Mouse (Mus musculus) heart, adult 2 months (tissue): ENCODE results near the gene Tmem138. TPM values are rescaled to one million over a fixed set of nuclear protein-coding genes. Genes with fewer than 3 reads are reported as not detected.
"Not testable (repeated sequence)": the region's sequence is repeated elsewhere in the genome, so short reads cannot be mapped to it uniquely, and the experiment has no call there.

ENCODE experiments used
- DNase-seq, 2 experiments: peaks; one replicate each; pipeline ENCODE4 v3.0.0; 2021
- H3K27ac ChIP-seq: fragments of 200-600 bp; 2 replicates; pipeline ENCODE4 v1.8.1; 2022
- H3K27me3 ChIP-seq: fragments of 200-500 bp; 2 replicates; pipeline ENCODE4 v1.6.1; 2012; ENCODE audit warnings: mild to moderate bottlenecking, low read length, inconsistent platforms, mixed read lengths; ENCODE audit not compliant: control insufficient read depth, insufficient read depth
- H3K36me3 ChIP-seq: fragments of 200-500 bp; 2 replicates; pipeline ENCODE4 v1.6.1; 2012; ENCODE audit warnings: low read length, inconsistent platforms; ENCODE audit not compliant: control insufficient read depth, insufficient read depth
- H3K4me1 ChIP-seq: fragments of 200-500 bp; 2 replicates; pipeline ENCODE4 v1.6.1; 2011; ENCODE audit warnings: low read length; ENCODE audit not compliant: control insufficient read depth, insufficient read depth
- H3K4me3 ChIP-seq: fragments of 200-600 bp; 2 replicates; pipeline ENCODE4 v1.8.1; 2022
- H3K79me2 ChIP-seq: fragments of 200-500 bp; replicated peaks from 2 replicates; pipeline ENCODE4 v1.6.1; 2012; ENCODE audit warnings: mild to moderate bottlenecking, inconsistent platforms, low read length, moderate library complexity, mixed read lengths; ENCODE audit not compliant: control insufficient read depth, insufficient read depth
- H3K9ac ChIP-seq: fragments of 200-500 bp; 2 replicates; pipeline ENCODE4 v1.6.1; 2012; ENCODE audit warnings: low read depth, mild to moderate bottlenecking, control low read depth, inconsistent platforms, low read length, mixed read lengths
- CTCF ChIP-seq: fragments of 200-600 bp; IDR thresholded peaks from 2 replicates; pipeline ENCODE4 v1.8.1; 2022; ENCODE audit warnings: antibody characterized with exemption, mild to moderate bottlenecking, moderate library complexity
- EP300 ChIP-seq: fragments of 200-500 bp; IDR thresholded peaks from 2 replicates; pipeline ENCODE4 v1.6.1; 2011; ENCODE audit warnings: low read depth, low read length, control low read depth; ENCODE audit not compliant: insufficient read depth
- POLR2A ChIP-seq: fragments of 200-500 bp; IDR thresholded peaks from 2 replicates; pipeline ENCODE4 v1.6.1; 2011; ENCODE audit warnings: mild to moderate bottlenecking, low read depth, low read length, control low read depth; ENCODE audit not compliant: insufficient read depth
- WGBS: fragments of 180-500 bp; shearing (Covaris S2); methylation state at CpG from one replicate; pipeline ENCODE4 v1.1.7; 2018; 5-methylcytosine and 5-hydroxymethylcytosine counted together
- intact Hi-C: fragments of 180-260 bp; cut with DNase I; formaldehyde crosslinking; loops from one replicate; pipeline ENCODE4 v1.15.1; 2025
- polyA plus RNA-seq: library from polyadenylated mRNA; depleted of rRNA; stranded (reverse); fragments of >200 nt; gene quantifications from 2 replicates; pipeline ENCODE4 v1.2.3, GENCODE M21; 2012
- total RNA-seq, 2 experiments: library from RNA; stranded (reverse); gene quantifications; 2 replicates each; pipeline ENCODE4 v1.2.3; 2021

The Tmem138 gene
- total and polyA plus RNA-seq, 3 experiments = 1.9 to 6.2 (median 2.7) TPM

DNA sequence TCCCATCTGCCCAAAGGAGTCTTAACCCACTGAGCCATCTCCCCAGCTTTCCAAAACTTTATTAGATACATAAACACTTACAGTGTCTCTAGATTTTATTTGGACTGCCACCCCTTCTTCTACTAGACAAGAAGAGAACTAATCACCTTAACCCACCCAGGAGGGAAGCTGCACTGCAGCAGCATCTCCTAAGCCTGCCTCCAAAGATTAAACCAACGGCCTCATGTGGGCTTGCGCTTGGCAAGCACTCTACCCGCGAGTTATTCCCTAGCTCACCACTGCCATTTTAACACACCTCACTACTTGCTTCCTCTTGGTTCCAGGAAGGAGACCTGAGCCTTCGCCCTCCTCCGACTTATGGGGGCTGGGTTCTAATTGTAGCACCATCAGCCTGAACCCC lies 12.9 kb downstream of the Tmem138 start:
- Histone ChIP-seq H3K27me3 (no peaks in the 10 kb centered on the region), H3K79me2 (no peaks in the 10 kb centered on the region), H3K4me3 (no peak overlapping the region), H3K4me1 (peaks cover 4% of the 10 kb centered on the region), H3K36me3 (no peaks in the 10 kb centered on the region), H3K9ac (no peak overlapping the region), H3K27ac (no peak overlapping the region)
- 74% methylated on average over 6 of the region's 6 CpGs for WGBS
- intact Hi-C loops = no loop called here
- no peak for TF ChIP-seq EP300
- no peak for TF ChIP-seq CTCF
- TF ChIP-seq POLR2A = no peak
- no peak for DNase-seq

DNA sequence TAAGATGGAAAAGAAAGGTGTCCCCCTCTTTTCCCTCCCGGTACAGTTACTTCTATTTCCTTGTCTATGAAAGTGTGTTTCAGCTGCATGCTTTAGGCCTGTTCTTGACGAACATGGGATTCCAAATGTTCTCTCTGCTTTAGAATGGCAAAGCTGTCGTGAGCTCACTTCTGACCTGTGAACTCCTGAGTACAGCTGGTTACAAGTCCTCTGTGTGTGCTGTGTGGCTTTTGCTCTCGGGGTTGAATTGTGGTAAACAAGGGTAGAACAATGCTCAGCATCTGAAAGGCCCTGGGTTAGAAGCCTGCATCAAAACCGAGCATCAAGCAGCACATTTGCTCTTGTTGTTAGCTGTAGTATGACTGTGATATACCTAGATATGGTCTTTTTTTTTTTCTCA lies 14.8 kb downstream of the Tmem138 start:
- 66% methylated on average over 5 of the region's 5 CpGs for WGBS
- intact Hi-C loops = no loop called here
- Histone ChIP-seq H3K27me3 (no peaks in the 10 kb centered on the region), H3K27ac (peak overlapping the region; percentile 63), H3K4me1 (peaks cover 4% of the 10 kb centered on the region), H3K4me3 (no peak overlapping the region), H3K36me3 (no peaks in the 10 kb centered on the region), H3K9ac (no peak overlapping the region), H3K79me2 (no peaks in the 10 kb centered on the region)
- DNase-seq = no peak
- TF ChIP-seq CTCF (no peak), EP300 (no peak), POLR2A (no peak)

DNA sequence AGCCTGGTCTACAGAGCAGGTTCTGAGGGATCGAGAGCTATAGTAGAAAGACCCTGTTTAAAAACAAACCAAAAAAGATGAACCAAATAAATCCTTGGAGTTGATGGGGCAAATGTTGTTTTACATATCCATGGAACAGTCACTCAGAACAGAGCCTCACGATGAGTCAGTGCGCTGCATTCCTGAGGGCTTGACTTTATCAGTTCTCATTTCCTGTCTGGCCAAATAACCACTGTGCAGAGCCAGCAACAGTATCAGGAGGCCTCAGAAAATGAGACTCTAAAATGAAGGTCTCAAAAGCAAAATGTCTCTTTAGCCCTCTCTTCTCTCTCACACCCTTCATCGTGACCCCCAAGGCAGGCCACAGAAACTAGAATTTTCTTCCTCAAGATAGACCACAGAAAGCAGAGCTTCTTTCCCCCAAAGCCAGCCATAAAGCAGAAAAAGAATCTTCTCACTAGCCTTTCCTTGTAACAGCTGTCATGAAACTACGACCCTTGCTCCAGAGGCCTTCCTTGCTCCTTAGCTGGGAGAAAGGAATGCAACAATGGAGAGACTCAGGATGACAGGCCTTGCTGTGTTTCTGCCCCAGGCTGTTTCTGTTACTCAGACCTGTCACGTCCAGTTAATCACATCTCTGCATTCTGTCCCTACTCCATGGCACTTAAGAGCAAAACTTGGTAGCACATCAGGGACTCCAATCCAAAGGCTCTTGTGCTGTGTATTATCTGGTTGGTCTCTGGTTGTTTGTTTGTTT lies 15.4 kb downstream of the Tmem138 start:
- H3K4me3 ChIP-seq = no peak overlapping the region
- H3K27ac ChIP-seq = peak overlapping the region; percentile 63
- peaks cover 4% of the 10 kb centered on the region for H3K4me1 ChIP-seq
- no peak overlapping the region for H3K9ac ChIP-seq
- DNase-seq = peak; percentile 47 to 69
- TF ChIP-seq EP300 (no peak), CTCF (no peak), POLR2A (no peak)
- H3K79me2 ChIP-seq = no peaks in the 10 kb centered on the region
- intact Hi-C loops = no loop called here
- no peaks in the 10 kb centered on the region for H3K27me3 ChIP-seq
- no peaks in the 10 kb centered on the region for H3K36me3 ChIP-seq
- WGBS = 28% methylated on average over 6 of the region's 6 CpGs

DNA sequence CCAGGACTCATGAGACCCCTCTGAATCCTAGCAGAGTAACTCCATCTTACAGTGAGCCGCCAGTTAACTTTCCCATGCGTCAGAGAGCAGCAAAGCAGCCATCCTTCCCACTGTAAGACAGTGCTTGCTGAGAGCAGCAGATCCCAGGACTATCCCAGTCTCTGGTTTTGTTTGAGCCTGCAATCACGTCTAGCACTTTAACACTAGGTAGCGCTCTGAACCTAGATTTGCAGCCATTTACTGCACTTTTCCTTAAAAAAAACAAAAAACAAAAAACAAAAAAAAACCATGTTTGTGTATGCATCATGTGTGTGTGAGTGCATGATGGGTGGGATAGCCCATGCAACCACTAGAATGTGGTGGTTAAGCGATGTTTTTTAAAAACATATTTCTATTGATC lies 17.1 kb downstream of the Tmem138 start:
- H3K36me3 ChIP-seq = no peaks in the 10 kb centered on the region
- H3K4me3 ChIP-seq = no peak overlapping the region
- H3K4me1 ChIP-seq = peaks cover 7% of the 10 kb centered on the region
- H3K9ac ChIP-seq = no peak overlapping the region
- TF ChIP-seq POLR2A (no peak), CTCF (peak; percentile 49)
- intact Hi-C loops = no loop called here
- DNase-seq = no peak
- 49% methylated on average over 5 of the region's 5 CpGs for WGBS
- no peaks in the 10 kb centered on the region for H3K27me3 ChIP-seq
- no peak overlapping the region for H3K27ac ChIP-seq
- H3K79me2 ChIP-seq = no peaks in the 10 kb centered on the region

DNA sequence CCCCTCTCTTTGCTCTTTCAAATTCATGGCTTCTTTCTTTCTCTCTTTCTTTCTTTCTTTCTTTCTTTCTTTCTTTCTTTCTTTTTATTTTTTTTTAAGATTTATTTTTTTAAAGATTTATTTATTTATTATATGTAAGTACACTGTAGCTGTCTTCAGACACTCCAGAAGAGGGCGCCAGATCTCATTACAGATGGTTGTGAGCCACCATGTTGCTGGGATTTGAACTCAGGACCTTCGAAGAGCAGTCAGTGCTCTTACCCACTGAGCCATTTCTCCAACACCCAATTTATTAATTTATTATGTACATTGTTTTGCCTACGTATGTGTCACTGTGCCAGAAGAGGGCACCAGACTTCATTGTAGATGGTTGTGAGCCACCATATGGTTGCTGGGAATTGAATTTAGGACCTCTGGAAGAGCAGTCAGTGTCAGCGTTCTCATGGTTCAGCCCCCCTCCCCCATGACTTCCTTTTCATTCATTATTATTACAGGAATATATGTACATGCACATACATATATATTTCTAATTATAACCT lies 19.3 kb downstream of the Tmem138 start:
- 72% methylated on average over 4 of the region's 4 CpGs for WGBS
- DNase-seq, H3K27ac ChIP-seq, H3K79me2 ChIP-seq, H3K9ac ChIP-seq, H3K27me3 ChIP-seq, H3K4me1 ChIP-seq, intact Hi-C loops, H3K36me3 ChIP-seq, H3K4me3 ChIP-seq: not testable (repeated sequence)
- TF ChIP-seq CTCF = peak; percentile 60

DNA sequence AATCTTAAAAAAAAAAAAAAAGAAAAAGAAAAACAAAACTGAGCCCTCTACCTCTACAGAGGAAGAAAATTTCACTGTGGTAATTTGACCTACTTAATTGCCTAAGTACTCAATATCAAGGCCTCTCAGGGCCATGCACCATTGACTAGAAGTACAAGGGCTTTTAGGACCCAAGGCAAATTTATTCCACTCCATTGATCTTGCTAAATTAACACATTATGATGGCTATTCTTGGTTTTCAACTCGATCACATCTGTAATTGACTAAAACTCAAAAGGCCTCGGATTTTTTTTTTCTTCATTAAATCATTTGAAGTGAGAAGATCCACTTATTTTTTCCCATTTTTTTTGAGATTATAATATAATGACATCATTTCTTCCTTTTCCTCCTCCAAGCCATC lies 19.7 kb downstream of the Tmem138 start:
- Histone ChIP-seq H3K36me3 (peaks cover 2% of the 10 kb centered on the region; the same call in 1 of the 2 replicates), H3K4me3 (no peak overlapping the region), H3K4me1 (peaks cover 7% of the 10 kb centered on the region), H3K9ac (no peak overlapping the region), H3K27me3 (no peaks in the 10 kb centered on the region), H3K27ac (no peak overlapping the region), H3K79me2 (no peaks in the 10 kb centered on the region)
- DNase-seq = no peak
- intact Hi-C loops = no loop called here
- TF ChIP-seq EP300 (no peak), POLR2A (no peak), CTCF (no peak)
- 86% methylated on average over 2 of the region's 2 CpGs for WGBS
